Mouse (Mus musculus) G1E (cell line): ENCODE measurements at regions not wholly inside any gene's neighbourhood (a gene's known extent, or its start where the extent isn't known, plus 50 kb on each side); places are given as distances from the start of the nearest gene placed in this dataset.

Experiments used
- ATAC-seq: 2 replicates; pipeline ENCODE4 v1.8.0; 2016; ENCODE audit warnings: mild to moderate bottlenecking; ENCODE audit not compliant: insufficient number of reproducible peaks, poor library complexity, low FRiP score, severe bottlenecking; ENCODE audit errors: extremely low read depth
- DNase-seq: peaks from one replicate; pipeline ENCODE4 v3.0.0; 2012; ENCODE audit warnings: low spot score
- H3K27me3 ChIP-seq: 2 replicates; pipeline ENCODE4 v1.6.1; 2012; ENCODE audit warnings: mild to moderate bottlenecking, low read length, inconsistent platforms; ENCODE audit not compliant: insufficient read depth
- H3K36me3 ChIP-seq: replicated peaks from 2 replicates; pipeline ENCODE3; 2012; ENCODE audit warnings: mild to moderate bottlenecking, inconsistent platforms
- H3K4me1 ChIP-seq: 2 replicates; pipeline ENCODE4 v1.6.1; 2012; ENCODE audit warnings: low read depth, low read length, inconsistent platforms, mixed read lengths; ENCODE audit not compliant: insufficient read depth
- H3K4me3 ChIP-seq: 2 replicates; pipeline ENCODE4 v1.5.1; 2012; ENCODE audit warnings: low read depth, mild to moderate bottlenecking, inconsistent platforms, low read length, moderate library complexity, mixed read lengths
- H3K9me3 ChIP-seq: replicated peaks from 2 replicates; pipeline ENCODE4 v1.6.1; 2012; ENCODE audit warnings: inconsistent platforms
- CTCF ChIP-seq: IDR thresholded peaks from 2 replicates; pipeline ENCODE4 v1.5.1; 2012; ENCODE audit warnings: low read depth, low read length, inconsistent platforms, mixed read lengths
- GATA1 ChIP-seq: IDR thresholded peaks from 2 replicates; pipeline ENCODE4 v1.6.1; 2012; ENCODE audit warnings: borderline replicate concordance, low read length, inconsistent platforms, mixed read lengths
- GATA2 ChIP-seq: IDR thresholded peaks from 2 replicates; pipeline ENCODE4 v1.6.1; 2012; ENCODE audit warnings: low read depth, low read length, inconsistent platforms, borderline replicate concordance
- POLR2AphosphoS5 ChIP-seq: IDR thresholded peaks from 2 replicates; pipeline ENCODE4 v1.6.1; 2012; ENCODE audit warnings: low read depth, low read length, inconsistent platforms; ENCODE audit not compliant: insufficient replicate concordance
- TAL1 ChIP-seq: conservative IDR thresholded peaks from 2 replicates; pipeline ENCODE4 v1.6.1; 2012; ENCODE audit warnings: low read depth, low read length, inconsistent platforms, mixed read lengths

DNA sequence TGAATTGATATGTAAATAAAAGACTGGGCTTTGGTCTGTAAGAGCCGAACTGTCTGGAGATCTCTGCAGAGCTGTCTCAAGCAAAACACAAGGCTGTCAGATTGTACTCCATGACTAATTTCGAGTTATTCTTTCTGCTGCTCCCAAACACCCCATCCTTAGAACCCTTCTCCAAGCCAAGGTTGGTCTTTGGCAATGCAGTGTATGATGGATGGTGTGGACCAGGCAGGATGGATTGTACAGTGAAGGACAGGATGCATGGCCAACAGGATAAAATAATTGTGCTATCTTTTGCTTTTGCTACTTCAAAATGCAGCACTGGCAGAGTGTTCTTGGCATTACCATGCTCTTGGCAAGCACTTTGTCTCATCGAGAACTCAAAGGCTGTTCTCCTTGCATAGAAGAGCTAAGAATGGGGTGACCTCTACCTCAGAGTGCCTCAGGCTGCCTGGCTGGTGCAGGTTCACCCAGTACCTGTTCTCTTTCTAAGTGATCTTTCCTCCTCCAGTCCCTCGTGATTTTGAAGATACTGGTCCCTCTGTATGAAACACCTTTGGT, 88.4 kb upstream of the Cpeb4 start:
- no peak overlapping the region for H3K4me3 ChIP-seq
- H3K9me3 ChIP-seq = peaks cover 8% of the 10 kb centered on the region; the same call in 1 of the 2 replicates
- H3K36me3 ChIP-seq = no peaks in the 10 kb centered on the region
- TF ChIP-seq TAL1 (no peak), GATA1 (no peak), GATA2 (no peak), POLR2AphosphoS5 (no peak), CTCF (no peak)
- ATAC-seq (no peak), DNase-seq (no peak)
- peaks cover 20% of the 10 kb centered on the region for H3K4me1 ChIP-seq
- H3K27me3 ChIP-seq = peaks cover 35% of the 10 kb centered on the region

- Histone ChIP-seq H3K27me3 (peaks cover 40% of the 10 kb centered on the region), H3K4me3 (no peak overlapping the region), H3K4me1 (peaks cover 17% of the 10 kb centered on the region), H3K9me3 (peaks cover 8% of the 10 kb centered on the region; the same call in 1 of the 2 replicates), H3K36me3 (no peaks in the 10 kb centered on the region)
- no peak for ATAC-seq
- DNase-seq = no peak
- no peak for TF ChIP-seq TAL1
Observed at GRCm38 (mm10) chr11:31784332-31784901, 87.6 kb upstream of the Cpeb4 start.

DNA sequence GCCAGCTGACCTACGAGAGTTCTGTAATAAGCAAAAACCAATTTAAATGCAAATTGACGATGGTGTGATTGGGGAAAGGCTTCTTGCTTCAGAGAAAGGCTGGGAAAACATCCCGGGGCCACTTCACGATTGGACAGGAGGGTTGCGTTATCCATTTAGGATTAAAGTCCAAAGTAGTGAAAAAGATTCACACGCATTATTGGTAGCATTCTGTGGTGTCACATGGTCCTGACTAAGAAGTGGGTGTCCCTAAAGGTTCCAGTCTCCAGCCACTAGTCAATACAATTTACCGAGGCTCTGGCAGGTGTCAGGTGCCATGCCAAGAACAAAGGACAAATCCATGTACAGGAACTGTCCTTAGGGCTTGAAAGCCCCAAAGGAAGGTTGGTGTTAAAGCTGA, 86.9 kb upstream of the Cpeb4 start:
- peaks cover 8% of the 10 kb centered on the region; the same call in 1 of the 2 replicates for H3K9me3 ChIP-seq
- H3K36me3 ChIP-seq = no peaks in the 10 kb centered on the region
- no peak for ATAC-seq
- peaks cover 17% of the 10 kb centered on the region for H3K4me1 ChIP-seq
- peaks cover 41% of the 10 kb centered on the region for H3K27me3 ChIP-seq
- no peak for DNase-seq
- no peak overlapping the region for H3K4me3 ChIP-seq
- TF ChIP-seq GATA2 (no peak), POLR2AphosphoS5 (no peak), TAL1 (no peak), CTCF (no peak), GATA1 (no peak)

DNA sequence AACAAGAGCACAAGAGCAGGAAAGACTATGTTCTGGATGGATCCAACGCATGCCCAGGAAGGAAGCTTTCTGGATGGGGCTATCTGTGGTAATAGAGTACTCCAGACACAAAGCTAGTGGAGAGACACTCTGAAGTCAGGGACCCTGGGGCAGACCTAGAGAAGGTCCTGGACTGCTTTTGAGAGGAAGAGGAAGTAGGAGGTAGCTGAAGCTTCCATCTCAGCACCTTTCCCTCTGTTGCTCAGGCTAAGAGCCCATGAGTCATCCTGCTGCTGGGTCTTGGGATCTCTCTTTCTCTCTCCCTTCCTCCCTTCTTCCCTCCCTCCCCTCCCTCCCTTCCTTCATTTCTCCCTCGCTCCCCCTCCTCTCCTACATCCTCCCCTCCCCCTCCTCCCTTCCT, 84.6 kb upstream of the Cpeb4 start:
- Histone ChIP-seq H3K4me3 (no peak overlapping the region), H3K4me1 (peaks cover 12% of the 10 kb centered on the region), H3K36me3 (no peaks in the 10 kb centered on the region), H3K9me3 (peaks cover 7% of the 10 kb centered on the region; the same call in 1 of the 2 replicates), H3K27me3 (peaks cover 41% of the 10 kb centered on the region)
- no peak for ATAC-seq
- DNase-seq = no peak
- TF ChIP-seq GATA2 (no peak), CTCF (no peak), TAL1 (no peak), POLR2AphosphoS5 (no peak), GATA1 (no peak)

GRCm38 (mm10) chr11:31787917-31788703, 83.9 kb upstream of the Cpeb4 start:
- Histone ChIP-seq H3K27me3 (peaks cover 41% of the 10 kb centered on the region), H3K4me1 (peaks cover 12% of the 10 kb centered on the region), H3K4me3 (no peak overlapping the region), H3K9me3 (peaks cover 4% of the 10 kb centered on the region; the same call in 1 of the 2 replicates), H3K36me3 (no peaks in the 10 kb centered on the region)
- DNase-seq = no peak
- no peak for ATAC-seq
- TF ChIP-seq GATA2 (no peak), TAL1 (no peak), POLR2AphosphoS5 (no peak), CTCF (no peak), GATA1 (no peak)

- Histone ChIP-seq H3K9me3 (no peaks in the 10 kb centered on the region), H3K27me3 (peaks cover 32% of the 10 kb centered on the region), H3K36me3 (no peaks in the 10 kb centered on the region), H3K4me1 (peaks cover 12% of the 10 kb centered on the region), H3K4me3 (no peak overlapping the region)
- no peak for ATAC-seq
- DNase-seq = no peak
- no peak for TF ChIP-seq CTCF
- no peak for TF ChIP-seq POLR2AphosphoS5
- no peak for TF ChIP-seq TAL1
- no peak for TF ChIP-seq GATA2
- no peak for TF ChIP-seq GATA1
Observed at GRCm38 (mm10) chr11:31789967-31790366, 82.0 kb upstream of the Cpeb4 start.

DNA sequence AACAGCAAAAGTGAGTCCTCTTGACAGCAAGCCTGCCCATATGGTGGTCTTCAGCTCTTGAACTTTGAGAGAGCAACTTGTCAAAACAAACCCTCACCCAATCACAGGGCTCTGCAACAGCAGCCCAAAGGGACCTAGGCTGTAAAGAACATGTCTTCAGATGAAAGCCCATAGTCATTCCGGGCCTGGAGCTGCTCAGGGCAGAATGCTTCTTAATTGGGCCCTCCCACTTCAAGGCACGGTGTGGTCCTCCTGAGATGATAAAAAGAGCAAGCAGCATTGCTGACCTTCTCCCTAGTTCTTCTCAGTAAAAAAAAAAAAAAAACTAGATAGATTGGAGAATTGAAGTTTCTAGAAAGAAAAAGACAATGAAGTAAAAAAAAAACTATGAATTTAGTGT, 80.7 kb upstream of the Cpeb4 start:
- no peak for ATAC-seq
- Histone ChIP-seq H3K4me3 (no peak overlapping the region), H3K4me1 (peaks cover 11% of the 10 kb centered on the region), H3K9me3 (no peaks in the 10 kb centered on the region), H3K27me3 (peaks cover 23% of the 10 kb centered on the region), H3K36me3 (no peaks in the 10 kb centered on the region)
- no peak for DNase-seq
- TF ChIP-seq GATA1 (no peak), CTCF (no peak), GATA2 (no peak), TAL1 (no peak), POLR2AphosphoS5 (no peak)
